Mouse (Mus musculus) lung, postnatal 0 days (tissue): ENCODE results near the gene Wdr63. TPM values are rescaled to one million over a fixed set of nuclear protein-coding genes. Genes with fewer than 3 reads are reported as not detected.

Source experiments
- ATAC-seq: fragments of 200-750 bp; cut with Nextera tagmentation; 2 replicates; pipeline ENCODE4 v1.8.0; 2017; ENCODE audit warnings: moderate library complexity
- DNase-seq: peaks from one replicate; pipeline ENCODE4 v3.0.0-alpha.2; 2016; ENCODE audit warnings: low spot score
- H3K27ac ChIP-seq: fragments of 300-500 bp; sonication (generic); 2 replicates; pipeline ENCODE4 v1.5.1; 2014; ENCODE audit warnings: antibody characterized with exemption, mild to moderate bottlenecking, low read length, mixed read lengths
- H3K27me3 ChIP-seq: fragments of 300-500 bp; sonication (generic); replicated peaks from 2 replicates; pipeline ENCODE4 v1.6.1; 2014; ENCODE audit warnings: low read length, mixed read lengths; ENCODE audit not compliant: insufficient read depth
- H3K36me3 ChIP-seq: fragments of 300-500 bp; sonication (generic); 2 replicates; pipeline ENCODE4 v1.6.1; 2014; ENCODE audit warnings: low read length, mixed read lengths; ENCODE audit not compliant: insufficient read depth
- H3K4me1 ChIP-seq: fragments of 300-500 bp; sonication (generic); 2 replicates; pipeline ENCODE4 v1.6.1; 2014; ENCODE audit warnings: antibody characterized with exemption, low read depth, low read length, mixed read lengths; ENCODE audit not compliant: insufficient read depth
- H3K4me2 ChIP-seq: fragments of 300-500 bp; sonication (generic); replicated peaks from 2 replicates; pipeline ENCODE4 v1.6.1; 2014; ENCODE audit warnings: low read depth, mild to moderate bottlenecking, low read length, moderate library complexity, mixed read lengths
- H3K4me3 ChIP-seq: fragments of 300-500 bp; sonication (generic); 2 replicates; pipeline ENCODE4 v1.5.1; 2014; ENCODE audit warnings: low read depth, low read length
- H3K9ac ChIP-seq: fragments of 300-500 bp; sonication (generic); replicated peaks from 2 replicates; pipeline ENCODE4 v1.6.1; 2014; ENCODE audit warnings: low read depth, mild to moderate bottlenecking
- H3K9me3 ChIP-seq: fragments of 300-500 bp; sonication (generic); 2 replicates; pipeline ENCODE4 v1.6.1; 2016; ENCODE audit warnings: low read length, mixed read lengths
- CTCF ChIP-seq: IDR thresholded peaks from 2 replicates; pipeline ENCODE4 v1.5.1; 2016; ENCODE audit warnings: antibody characterized with exemption, mild to moderate bottlenecking
- EP300 ChIP-seq: IDR thresholded peaks from 2 replicates; pipeline ENCODE4 v1.6.1; 2016; ENCODE audit warnings: antibody characterized with exemption, mild to moderate bottlenecking, control low read depth
- WGBS: fragments of 180-500 bp; shearing (Covaris S2); extraction: QIAGEN DNeasy Blood & Tissue Kit; methylation state at CpG from one replicate; pipeline ENCODE4 v1.1.7; 2014; 5-methylcytosine and 5-hydroxymethylcytosine counted together
- polyA plus RNA-seq: library from polyadenylated mRNA; unstranded; fragments of >200 nt; fragmentation: Nextera tagmentation; extraction: Ambion mirVana; gene quantifications from 2 replicates; pipeline ENCODE4 v1.2.1, GENCODE M21; 2015

Gene Wdr63
- polyA plus RNA-seq: 2.7 and 2.9 TPM in 2 replicates

GRCm38 (mm10) chr3:146107921-146108571, at the start of gene Wdr63:
Wdr63 (minus strand) TSS chr3:146108130.
- Histone ChIP-seq H3K27ac (no peak within 1 kb of the TSS), H3K27me3 (no peaks in the 10 kb centered on the region), H3K4me2 (peak within 1 kb of the TSS; percentile 60), H3K4me1 (no peaks in the 10 kb centered on the region), H3K4me3 (peak within 1 kb of the TSS; percentile 32), H3K9ac (no peak within 1 kb of the TSS), H3K36me3 (no peaks in the 10 kb centered on the region), H3K9me3 (no peaks in the 10 kb centered on the region)
- ATAC-seq (peak; percentile 92), DNase-seq (peak; percentile 93)
- no peak for TF ChIP-seq EP300
- no peak for TF ChIP-seq CTCF
- WGBS: 11% methylated on average over 18 of the region's 18 CpGs

DNA sequence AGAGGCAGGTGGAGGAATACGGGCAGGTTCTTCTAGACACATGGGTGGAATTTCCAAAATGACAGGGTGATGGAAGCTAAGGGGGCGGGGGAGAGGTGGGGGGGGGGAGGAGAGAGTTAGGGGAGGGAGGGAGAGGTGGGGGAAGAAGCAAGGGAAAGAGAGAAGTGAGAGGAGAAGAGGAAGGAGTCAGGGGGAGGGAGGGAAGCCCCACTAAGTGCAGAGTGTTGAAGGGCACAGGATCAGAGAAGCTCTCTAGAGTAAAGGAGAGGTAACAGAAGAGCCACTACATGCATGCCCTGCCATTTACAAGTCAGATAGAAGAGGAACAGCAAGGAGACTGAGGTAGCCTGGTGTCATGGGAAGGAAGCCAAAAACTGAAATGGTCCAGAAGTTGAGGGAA, 48.9 kb upstream of the Wdr63 start:
- no peak for TF ChIP-seq EP300
- no peak for TF ChIP-seq CTCF
- H3K27ac ChIP-seq: no peak overlapping the region
- no peak for ATAC-seq
- no peak overlapping the region for H3K9ac ChIP-seq
- H3K9me3 ChIP-seq: no peaks in the 10 kb centered on the region
- no peak overlapping the region for H3K4me2 ChIP-seq
- no peak for DNase-seq
- WGBS: 74% methylated on average over 2 of the region's 2 CpGs
- H3K4me3 ChIP-seq: no peak overlapping the region
- 0 out of 2 replicates have a peak, but pooled peaks cover 3% of the 10 kb centered on the region for H3K27me3 ChIP-seq
- H3K4me1 ChIP-seq: no peaks in the 10 kb centered on the region
- no peaks in the 10 kb centered on the region for H3K36me3 ChIP-seq

GRCm38 (mm10) chr3:146155628-146156576, 48.0 kb upstream of the Wdr63 start:
- H3K27ac ChIP-seq: no peak overlapping the region
- no peak overlapping the region for H3K4me3 ChIP-seq
- no peaks in the 10 kb centered on the region for H3K9me3 ChIP-seq
- no peak overlapping the region for H3K4me2 ChIP-seq
- no peak overlapping the region for H3K9ac ChIP-seq
- H3K27me3 ChIP-seq: 0 out of 2 replicates have a peak, but pooled peaks cover 3% of the 10 kb centered on the region
- WGBS: 58% methylated on average over 13 of the region's 13 CpGs
- TF ChIP-seq EP300 (no peak), CTCF (no peak)
- ATAC-seq (no peak), DNase-seq (no peak)
- H3K36me3 ChIP-seq: no peaks in the 10 kb centered on the region
- no peaks in the 10 kb centered on the region for H3K4me1 ChIP-seq

GRCm38 (mm10) chr3:146153862-146154611, 46.1 kb upstream of the Wdr63 start:
- Histone ChIP-seq H3K27me3 (0 out of 2 replicates have a peak, but pooled peaks cover 3% of the 10 kb centered on the region), H3K9ac (no peak overlapping the region), H3K36me3 (no peaks in the 10 kb centered on the region), H3K4me3 (no peak overlapping the region), H3K9me3 (no peaks in the 10 kb centered on the region), H3K4me2 (no peak overlapping the region), H3K27ac (no peak overlapping the region), H3K4me1 (0 out of 2 replicates have a peak, but pooled peaks cover 4% of the 10 kb centered on the region)
- DNase-seq (no peak), ATAC-seq (no peak)
- 33% methylated on average over 12 of the region's 12 CpGs for WGBS
- TF ChIP-seq EP300 (no peak), CTCF (no peak)

- Histone ChIP-seq H3K9ac (no peak overlapping the region), H3K9me3 (no peaks in the 10 kb centered on the region), H3K4me2 (no peak overlapping the region), H3K27me3 (0 out of 2 replicates have a peak, but pooled peaks cover 3% of the 10 kb centered on the region), H3K4me1 (0 out of 2 replicates have a peak, but pooled peaks cover 4% of the 10 kb centered on the region), H3K27ac (no peak overlapping the region), H3K4me3 (no peak overlapping the region), H3K36me3 (no peaks in the 10 kb centered on the region)
- DNase-seq (no peak), ATAC-seq (no peak)
- no peak for TF ChIP-seq EP300
- no peak for TF ChIP-seq CTCF
- WGBS: 88% methylated on average over 2 of the region's 2 CpGs
These were observed 45.0 kb upstream of the Wdr63 start for GRCm38 (mm10) chr3:146152913-146153312.
